Mouse (Mus musculus) intestine, embryonic 16.5 days (tissue): Measurements from ENCODE around the gene Dock6. TPM values are rescaled to one million over a fixed set of nuclear protein-coding genes. Genes with fewer than 3 reads are reported as not detected.
A peak's percentile ranks its signal among the peaks of the same experiment; 100 is the strongest.

Source experiments
- ATAC-seq: fragments of 200-750 bp; cut with Nextera tagmentation; 2 replicates; pipeline ENCODE4 v1.8.0; 2017; ENCODE audit warnings: moderate TSS enrichment, moderate library complexity
- H3K27ac ChIP-seq: fragments of 300-500 bp; sonication (generic); 2 replicates; pipeline ENCODE4 v1.5.1; 2014; ENCODE audit warnings: mild to moderate bottlenecking, low read length
- H3K27me3 ChIP-seq: fragments of 300-500 bp; sonication (generic); replicated peaks from 2 replicates; pipeline ENCODE4 v1.6.1; 2014; ENCODE audit warnings: low read length, control low read depth, mixed read lengths; ENCODE audit not compliant: control insufficient read depth, insufficient read depth
- H3K36me3 ChIP-seq: fragments of 300-500 bp; sonication (generic); 2 replicates; pipeline ENCODE4 v1.6.1; 2014; ENCODE audit warnings: low read length, control low read depth; ENCODE audit not compliant: control insufficient read depth, insufficient read depth
- H3K4me1 ChIP-seq: fragments of 300-500 bp; sonication (generic); 2 replicates; pipeline ENCODE4 v1.6.1; 2014; ENCODE audit warnings: low read length, control low read depth, mixed read lengths; ENCODE audit not compliant: control insufficient read depth, insufficient read depth
- H3K4me2 ChIP-seq: fragments of 300-500 bp; sonication (generic); 2 replicates; pipeline ENCODE4 v1.6.1; 2014; ENCODE audit warnings: low read depth, low read length, control low read depth
- H3K4me3 ChIP-seq: fragments of 300-500 bp; sonication (generic); 2 replicates; pipeline ENCODE4 v1.5.1; 2014; ENCODE audit warnings: mild to moderate bottlenecking, low read length
- H3K9ac ChIP-seq: fragments of 300-500 bp; sonication (generic); 2 replicates; pipeline ENCODE4 v1.6.1; 2014; ENCODE audit warnings: low read depth, low read length
- H3K9me3 ChIP-seq: fragments of 300-500 bp; sonication (generic); 2 replicates; pipeline ENCODE4 v1.6.1; 2016; ENCODE audit warnings: low read length, control low read depth; ENCODE audit not compliant: control insufficient read depth
- WGBS: fragments of 180-500 bp; shearing (Covaris S2); extraction: QIAGEN DNeasy Blood & Tissue Kit; methylation state at CpG from one replicate; pipeline ENCODE4 v1.1.7; 2014; 5-methylcytosine and 5-hydroxymethylcytosine counted together
- polyA plus RNA-seq: library from polyadenylated mRNA; unstranded; fragments of >200 nt; fragmentation: Nextera tagmentation; extraction: Ambion mirVana; gene quantifications from 2 replicates; pipeline ENCODE4 v1.2.1, GENCODE M21; 2015

Gene Dock6
- polyA plus RNA-seq, 1 experiment from 2014 or later: 23.3 TPM

- Histone ChIP-seq H3K4me3 (no peak overlapping the region), H3K9ac (no peak overlapping the region), H3K4me1 (peaks cover 12% of the 10 kb centered on the region; the same call in 1 of the 2 replicates), H3K4me2 (no peak overlapping the region), H3K27ac (no peak overlapping the region), H3K36me3 (no peaks in the 10 kb centered on the region), H3K27me3 (no peaks in the 10 kb centered on the region), H3K9me3 (no peaks in the 10 kb centered on the region)
- ATAC-seq: no peak
- WGBS: 95% methylated on average over 6 of the region's 6 CpGs
These were observed 88.1 kb downstream of the Dock6 start for GRCm38 (mm10) chr9:21764084-21764999.

GRCm38 (mm10) chr9:21762135-21762534 lies 90.3 kb downstream of the Dock6 start:
- Histone ChIP-seq H3K4me2 (no peak overlapping the region), H3K9me3 (no peaks in the 10 kb centered on the region), H3K4me1 (peaks cover 14% of the 10 kb centered on the region), H3K36me3 (no peaks in the 10 kb centered on the region), H3K27me3 (no peaks in the 10 kb centered on the region), H3K27ac (peak overlapping the region; percentile 34; the same call in 1 of the 2 replicates), H3K9ac (no peak overlapping the region), H3K4me3 (no peak overlapping the region)
- peak; percentile 49 for ATAC-seq

DNA sequence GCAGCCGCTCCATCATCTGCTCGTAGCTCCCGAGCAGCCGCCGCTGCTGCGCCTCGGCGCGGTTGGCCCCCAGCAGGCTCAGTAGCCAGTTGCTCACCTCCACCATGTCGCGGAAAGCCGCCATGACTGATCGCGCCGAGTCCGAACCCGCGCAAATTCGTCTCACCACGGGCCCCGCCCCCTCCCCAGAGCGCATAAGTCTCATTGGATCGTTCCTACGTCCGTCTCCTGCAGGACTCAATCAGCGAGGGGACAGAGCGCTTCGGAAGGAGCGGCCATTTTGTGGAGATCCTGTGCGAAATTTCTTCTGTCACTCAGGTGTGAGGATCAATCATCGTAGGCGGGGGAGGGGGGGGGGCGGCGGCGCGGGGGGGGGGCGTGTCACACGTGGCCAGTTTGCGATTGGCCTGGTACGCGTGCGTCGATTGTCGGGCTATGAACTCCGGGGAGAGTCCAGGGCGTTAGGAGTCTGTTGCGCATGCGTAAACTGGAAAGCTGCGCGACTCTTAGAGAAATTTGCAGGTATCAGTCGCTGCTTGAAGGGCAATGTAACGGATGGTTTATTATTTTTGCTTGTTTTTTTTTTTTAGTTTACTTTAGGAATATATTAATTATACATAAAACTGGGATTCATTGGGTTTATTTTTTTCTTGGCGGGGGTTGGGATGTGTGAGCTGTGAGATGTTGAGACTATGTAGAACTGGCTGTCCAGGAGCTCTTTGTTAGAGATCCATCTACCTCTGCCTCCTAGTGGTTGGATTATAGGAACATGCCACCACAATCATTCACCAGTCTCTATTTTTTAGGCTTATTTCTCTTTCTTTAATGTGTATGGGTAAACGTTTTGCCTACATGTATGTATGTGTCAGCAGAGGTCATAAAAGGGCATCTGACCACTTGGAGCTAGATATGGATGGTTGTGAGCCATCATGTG lies 92.0 kb downstream of the Dock6 start, which contains the start of gene Spc24:
Spc24 (minus strand) TSS at position 149 of the 934 bp plus-strand sequence.
- Histone ChIP-seq H3K9ac (peak within 1 kb of the TSS; percentile 86), H3K4me1 (peaks cover 14% of the 10 kb centered on the region), H3K4me2 (peak within 1 kb of the TSS; percentile 73), H3K36me3 (peaks cover 8% of the 10 kb centered on the region), H3K9me3 (no peaks in the 10 kb centered on the region), H3K4me3 (peak within 1 kb of the TSS; percentile 89), H3K27ac (peak within 1 kb of the TSS; percentile 59), H3K27me3 (no peaks in the 10 kb centered on the region)
- peak; percentile 94 for ATAC-seq
- under 1% methylated on average over 52 of the region's 54 CpGs for whole genome bisulfite sequencing

DNA sequence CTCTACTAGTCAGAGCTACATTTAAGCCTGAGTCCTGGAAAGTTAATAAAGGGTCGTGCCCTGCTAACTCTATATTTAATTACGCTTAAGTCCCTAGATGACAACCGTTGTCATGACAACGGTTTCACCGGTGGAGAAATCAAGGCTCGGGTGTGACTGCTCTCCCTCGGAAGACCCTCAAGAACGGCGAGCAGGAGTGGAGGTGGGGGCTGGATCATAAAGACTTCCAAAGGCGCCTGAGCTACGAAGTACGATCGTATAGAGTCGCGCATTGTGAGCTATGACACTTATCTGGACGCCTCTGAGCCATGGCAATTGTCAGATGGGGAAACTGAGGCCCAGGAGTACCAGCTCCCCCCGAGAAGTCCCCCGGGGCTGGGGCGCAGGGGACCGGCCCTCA lies 92.7 kb downstream of the Dock6 start:
- peak overlapping the region; percentile 89 for H3K4me3 ChIP-seq
- under 1% methylated on average over 20 of the region's 20 CpGs for WGBS
- no peaks in the 10 kb centered on the region for H3K9me3 ChIP-seq
- peak overlapping the region; percentile 86 for H3K9ac ChIP-seq
- H3K4me1 ChIP-seq: peaks cover 15% of the 10 kb centered on the region
- ATAC-seq: no peak; the same call in none of the 2 replicates
- H3K36me3 ChIP-seq: peaks cover 8% of the 10 kb centered on the region
- H3K4me2 ChIP-seq: peak overlapping the region; percentile 73
- no peaks in the 10 kb centered on the region for H3K27me3 ChIP-seq
- H3K27ac ChIP-seq: peak overlapping the region; percentile 59

DNA sequence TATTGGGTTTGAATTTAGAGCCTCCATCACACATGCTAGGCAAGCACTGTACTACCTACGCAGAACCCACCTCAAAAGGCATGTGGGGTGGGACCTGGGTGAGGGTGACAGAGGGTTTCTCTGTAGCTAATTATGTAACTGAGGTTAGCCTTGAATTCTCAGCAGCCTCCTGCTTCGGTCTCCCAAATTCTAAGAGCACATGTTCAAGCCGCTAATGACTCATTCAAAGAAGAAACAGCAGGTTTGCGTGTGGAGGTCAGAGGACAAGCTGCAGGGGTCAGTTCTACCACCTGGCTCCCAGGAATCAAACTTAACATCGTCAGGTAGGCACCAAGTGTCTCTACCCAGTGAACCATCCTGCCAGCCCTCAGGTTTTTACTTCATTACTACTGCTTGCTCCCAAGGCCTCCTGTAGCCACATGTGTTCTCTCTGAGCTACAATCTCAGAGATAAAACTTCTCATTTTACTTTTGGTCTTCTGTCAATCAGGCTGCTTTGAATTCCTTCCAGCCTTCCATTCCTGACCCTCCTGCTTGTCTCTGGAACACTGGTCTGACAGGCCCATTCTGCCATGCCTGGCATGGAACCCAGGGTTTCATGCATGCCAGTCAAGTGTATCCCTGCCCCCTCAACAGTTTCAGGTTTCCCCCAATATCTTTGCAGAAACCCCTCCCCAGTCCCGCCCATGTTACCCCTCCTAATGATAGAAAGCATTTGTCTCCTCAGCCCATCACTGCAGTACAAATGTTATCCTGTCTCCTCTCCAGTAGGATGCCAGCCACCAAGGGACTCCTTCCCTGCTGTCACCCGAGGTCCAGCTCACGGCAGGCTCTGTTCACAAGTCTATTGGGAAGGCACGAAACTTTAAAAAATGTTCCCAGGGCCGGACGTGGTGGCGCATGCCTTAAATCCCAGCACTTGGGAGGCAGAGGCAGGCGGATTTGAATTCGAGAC lies 93.6 kb downstream of the Dock6 start:
- H3K36me3 ChIP-seq: peaks cover 8% of the 10 kb centered on the region
- H3K9ac ChIP-seq: peak overlapping the region; percentile 86
- H3K27me3 ChIP-seq: no peaks in the 10 kb centered on the region
- peak overlapping the region; percentile 73 for H3K4me2 ChIP-seq
- ATAC-seq: no peak
- WGBS: 53% methylated on average over 14 of the region's 14 CpGs
- peak overlapping the region; percentile 89 for H3K4me3 ChIP-seq
- peaks cover 24% of the 10 kb centered on the region for H3K4me1 ChIP-seq
- no peak overlapping the region for H3K27ac ChIP-seq
- H3K9me3 ChIP-seq: no peaks in the 10 kb centered on the region

DNA sequence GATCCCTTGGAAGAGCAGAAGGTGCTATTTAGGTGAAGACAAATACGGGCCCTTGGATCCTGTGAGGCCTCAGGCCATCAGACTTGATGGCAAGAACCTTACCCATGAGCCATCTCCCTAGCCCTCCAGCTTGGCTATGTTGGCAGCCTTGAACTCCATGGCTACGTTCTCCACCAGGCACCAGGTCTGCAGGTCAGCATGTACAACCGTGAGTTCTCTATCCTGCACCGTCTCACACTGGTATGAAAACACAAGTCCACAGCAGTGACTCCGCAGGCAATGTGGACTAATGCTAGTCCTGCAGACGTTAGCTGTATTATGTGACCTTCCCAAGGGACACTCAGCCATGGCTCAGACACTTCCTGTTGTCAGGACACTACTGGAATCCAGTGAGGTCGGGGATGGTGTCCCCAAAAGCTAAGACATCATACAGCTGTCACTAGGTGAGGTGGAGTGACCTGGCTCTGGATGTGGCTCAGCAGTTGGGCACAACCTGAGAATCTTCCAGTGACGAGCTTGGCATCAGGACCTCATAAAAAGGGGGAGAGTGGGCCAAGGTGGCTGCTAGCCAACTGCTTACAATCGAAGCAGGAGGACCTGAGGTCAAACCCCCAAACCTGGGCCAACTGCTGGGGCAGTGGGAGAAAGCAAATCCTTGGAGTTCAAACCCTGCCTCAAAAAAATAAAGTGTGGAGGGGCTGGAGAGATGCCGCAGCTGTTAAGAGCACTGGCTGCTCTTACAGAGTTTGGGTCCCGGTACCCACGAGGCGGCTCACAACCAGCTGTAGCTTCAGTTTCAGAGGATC lies 97.7 kb downstream of the Dock6 start:
- Histone ChIP-seq H3K4me2 (no peak overlapping the region), H3K36me3 (peaks cover 8% of the 10 kb centered on the region), H3K4me1 (peaks cover 37% of the 10 kb centered on the region), H3K9ac (peak overlapping the region; percentile 37; the same call in 1 of the 2 replicates), H3K27ac (no peak overlapping the region; the same call in 1 of the 2 replicates), H3K27me3 (no peaks in the 10 kb centered on the region), H3K9me3 (no peaks in the 10 kb centered on the region), H3K4me3 (no peak overlapping the region)
- ATAC-seq: no peak
- WGBS: 76% methylated on average over 13 of the region's 13 CpGs

DNA sequence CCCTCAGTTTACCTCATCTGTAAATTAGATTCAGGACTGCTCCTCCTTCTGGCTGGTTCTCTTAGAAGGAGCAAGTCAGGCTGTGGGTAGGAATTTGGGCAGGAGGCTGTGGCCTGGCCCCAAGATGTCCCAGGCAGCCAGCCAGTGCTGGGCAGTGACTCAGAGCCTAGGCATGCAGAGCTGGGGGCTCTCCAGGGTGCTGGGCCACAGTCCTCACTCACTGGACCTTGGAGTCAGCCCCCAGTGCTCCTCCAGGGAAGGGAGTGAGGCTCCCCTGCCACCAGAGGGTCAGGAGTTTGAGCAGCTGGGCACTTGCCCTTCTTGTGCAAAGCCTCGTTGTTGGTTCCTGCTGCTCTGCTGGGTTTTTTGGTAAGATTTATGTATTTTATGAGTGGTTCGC lies 98.4 kb downstream of the Dock6 start:
- Histone ChIP-seq H3K4me1 (peaks cover 33% of the 10 kb centered on the region), H3K9me3 (no peaks in the 10 kb centered on the region), H3K9ac (0 out of 2 replicates have a peak overlapping the region, but pooled peaks have one; percentile 37), H3K36me3 (peaks cover 12% of the 10 kb centered on the region), H3K27me3 (no peaks in the 10 kb centered on the region), H3K4me3 (no peak overlapping the region), H3K27ac (0 out of 2 replicates have a peak overlapping the region, but pooled peaks have one; percentile 6), H3K4me2 (no peak overlapping the region)
- WGBS: 55% methylated on average over 2 of the region's 2 CpGs
- peak; percentile 64 for ATAC-seq
